ENCODE assay signal across 13 mouse cellular contexts in genomic region chr12:27254125-27254524, GRCm38 (mm10).
DNase-seq lines count a peak whose midpoint lies in the region; ATAC-seq and TF ChIP-seq lines count a peak whose summit lies in the region.
"Had no signal": no experiment of that assay in that cellular context is flagged by ENCODE, and none has a peak within 500 bp of the region (broad histone marks: within the 10 kb centered on the region; RNA-seq: fewer than 3 reads in every experiment).

No protein-coding gene starts in this region.

- H3K4me1 ChIP-seq in forebrain, embryonic 15.5 days: peaks cover 7% of the 10 kb centered on the region
- peaks cover 12% of the 10 kb centered on the region for H3K4me1 ChIP-seq in forebrain, embryonic 13.5 days
- H3K4me1 ChIP-seq in heart, embryonic 15.5 days (replicated peaks): peaks cover 9% of the 10 kb centered on the region

- ATAC-seq in forebrain, embryonic 15.5 days (replicated peaks): no peak
- ATAC-seq in forebrain, embryonic 13.5 days: no peak
- ATAC-seq in Patski: peak; percentile 69
- ATAC-seq in heart, embryonic 15.5 days (replicated peaks; ENCODE audit: insufficient number of reproducible peaks, insufficient read depth, low FRiP score, low read depth): no peak
- ATAC-seq: liver, postnatal 0 days had no signal

- no peak for TF ChIP-seq CTCF in Patski (IDR thresholded peaks at IDR 0.05)

- no peak overlapping the region for H3K4me3 ChIP-seq in forebrain, embryonic 15.5 days
- H3K4me3 ChIP-seq in forebrain, embryonic 13.5 days: no peak overlapping the region
- no peak overlapping the region for H3K4me3 ChIP-seq in heart, embryonic 15.5 days

- H3K36me3 ChIP-seq in forebrain, embryonic 15.5 days: no peaks in the 10 kb centered on the region
- no peaks in the 10 kb centered on the region for H3K36me3 ChIP-seq in forebrain, embryonic 13.5 days (ENCODE audit: poor library complexity, severe bottlenecking)
- no peaks in the 10 kb centered on the region for H3K36me3 ChIP-seq in heart, embryonic 15.5 days

- no peak for DNase-seq in Patski (ENCODE audit: low read depth, low spot score)
- DNase-seq in kidney, postnatal 14 days: peak; percentile 66
- DNase-seq in T-cell, adult 2 months (ENCODE audit: low spot score): no peak
- no peak for DNase-seq in embryo, embryonic 9.5 days (ENCODE audit: extremely low spot score)
- DNase-seq in cerebellum, postnatal 4 days (ENCODE audit: low spot score in 2 of 2): no peak
- DNase-seq: gastrocnemius, postnatal 14 days; layer of hippocampus, adult 9-11 months; liver, postnatal 0 days; right cerebral cortex, postnatal 4 days; thymus, adult 2 months had no signal

- in situ Hi-C loops in Patski (cut with MboI; ENCODE audit: low pct_unique_long_range_greater_than_20kb): no loop called here

- no peaks in the 10 kb centered on the region for H3K27me3 ChIP-seq in forebrain, embryonic 15.5 days
- no peaks in the 10 kb centered on the region for H3K27me3 ChIP-seq in forebrain, embryonic 13.5 days
- H3K27me3 ChIP-seq in Patski: no peaks in the 10 kb centered on the region
- H3K27me3 ChIP-seq in heart, embryonic 15.5 days: no peaks in the 10 kb centered on the region

- POLR2A ChIA-PET in Patski (lab: Charles Lee): no interaction called here

- CTCF ChIA-PET in Patski (lab: Charles Lee): no interaction called here

- H3K4me2 ChIP-seq in forebrain, embryonic 15.5 days (replicated peaks): no peak overlapping the region
- H3K4me2 ChIP-seq in forebrain, embryonic 13.5 days: no peak overlapping the region
- 0 out of 2 replicates have a peak overlapping the region, but pooled peaks have one; percentile 11 for H3K4me2 ChIP-seq in heart, embryonic 15.5 days

- H3K9me3 ChIP-seq in forebrain, embryonic 15.5 days: no peaks in the 10 kb centered on the region
- H3K9me3 ChIP-seq in forebrain, embryonic 13.5 days (replicated peaks): no peaks in the 10 kb centered on the region
- no peaks in the 10 kb centered on the region for H3K9me3 ChIP-seq in heart, embryonic 15.5 days (replicated peaks)

- WGBS in forebrain, embryonic 15.5 days: 32% methylated on average over 3 of the region's 3 CpGs
- WGBS in forebrain, embryonic 13.5 days: 40% methylated on average over 3 of the region's 3 CpGs
- 26% methylated on average over 3 of the region's 3 CpGs for WGBS in heart, embryonic 15.5 days

- H3K27ac ChIP-seq in forebrain, embryonic 15.5 days (replicated peaks): 0 out of 2 replicates have a peak overlapping the region, but pooled peaks have one; percentile 29
- no peak overlapping the region; the same call in 1 of the 2 replicates for H3K27ac ChIP-seq in forebrain, embryonic 13.5 days
- H3K27ac ChIP-seq in heart, embryonic 15.5 days: peak overlapping the region; percentile 70

- H3K9ac ChIP-seq in forebrain, embryonic 15.5 days (replicated peaks): no peak overlapping the region
- no peak overlapping the region for H3K9ac ChIP-seq in forebrain, embryonic 13.5 days
- no peak overlapping the region for H3K9ac ChIP-seq in heart, embryonic 15.5 days
- H3K9ac ChIP-seq: liver, postnatal 0 days had no signal
